Mouse (Mus musculus) embryonic facial prominence, embryonic 15.5 days (tissue): ENCODE results near the gene Tmc8. TPM values are rescaled to one million over a fixed set of nuclear protein-coding genes. Genes with fewer than 3 reads are reported as not detected.

ENCODE experiments used
- ATAC-seq: fragments of 200-750 bp; cut with Nextera tagmentation; 2 replicates; pipeline ENCODE4 v1.8.0; 2017; ENCODE audit warnings: low read depth, moderate TSS enrichment; ENCODE audit not compliant: insufficient number of reproducible peaks, low FRiP score, low TSS enrichment
- H3K27ac ChIP-seq: fragments of 300-500 bp; sonication (generic); replicated peaks from 2 replicates; pipeline ENCODE4 v1.5.1; 2015; ENCODE audit warnings: mild to moderate bottlenecking, inconsistent platforms
- H3K27me3 ChIP-seq: fragments of 300-500 bp; sonication (generic); 2 replicates; pipeline ENCODE4 v1.6.1; 2015; ENCODE audit warnings: inconsistent platforms
- H3K36me3 ChIP-seq: fragments of 300-500 bp; sonication (generic); 2 replicates; pipeline ENCODE4 v1.6.1; 2015; ENCODE audit warnings: mild to moderate bottlenecking, inconsistent platforms
- H3K4me1 ChIP-seq: fragments of 300-500 bp; sonication (generic); 2 replicates; pipeline ENCODE4 v1.6.1; 2015; ENCODE audit warnings: inconsistent platforms
- H3K4me2 ChIP-seq: fragments of 300-500 bp; sonication (generic); replicated peaks from 2 replicates; pipeline ENCODE4 v1.6.1; 2015; ENCODE audit warnings: mild to moderate bottlenecking, inconsistent platforms
- H3K4me3 ChIP-seq: fragments of 300-500 bp; sonication (generic); replicated peaks from 2 replicates; pipeline ENCODE4 v1.5.1; 2015; ENCODE audit warnings: mild to moderate bottlenecking, inconsistent platforms
- H3K9ac ChIP-seq: fragments of 300-500 bp; sonication (generic); 2 replicates; pipeline ENCODE4 v1.6.1; 2015; ENCODE audit warnings: inconsistent platforms
- H3K9me3 ChIP-seq: fragments of 300-500 bp; sonication (generic); replicated peaks from 2 replicates; pipeline ENCODE4 v1.6.1; 2016; ENCODE audit warnings: inconsistent platforms
- WGBS: fragments of 180-500 bp; shearing (Covaris S2); methylation state at CpG from one replicate; pipeline ENCODE4 v1.1.7; 2015; 5-methylcytosine and 5-hydroxymethylcytosine counted together
- polyA plus RNA-seq: library from polyadenylated mRNA; unstranded; fragments of >200 nt; fragmentation: Nextera tagmentation; extraction: Ambion mirVana; gene quantifications from 2 replicates; pipeline ENCODE4 v1.2.1, GENCODE M21; 2015

The Tmc8 gene
- polyA plus RNA-seq, 1 experiment from 2014 or later, result 0.94 TPM

DNA sequence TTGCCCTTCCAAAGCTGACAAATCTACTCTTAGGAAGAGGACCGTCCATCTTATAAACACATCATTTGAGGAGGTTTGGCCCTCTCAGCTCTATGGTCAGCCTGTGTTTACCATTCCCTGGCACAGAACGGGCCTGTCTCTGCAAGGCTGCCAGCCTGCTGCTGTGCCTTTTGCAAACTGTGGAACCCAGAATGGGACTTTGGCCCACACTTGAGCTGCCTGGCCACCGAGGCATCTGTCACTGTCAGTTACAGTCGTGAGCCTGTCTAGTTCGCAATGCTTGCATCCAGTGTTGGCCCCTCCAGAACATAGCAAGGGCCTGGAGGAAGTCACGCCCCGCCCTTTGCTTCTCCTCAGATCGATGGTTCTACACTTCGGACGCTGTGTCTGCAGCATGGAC is 22.6 kb upstream of the Tmc8 start:
- no peaks in the 10 kb centered on the region for H3K9me3 ChIP-seq
- no peak overlapping the region for H3K4me2 ChIP-seq
- no peaks in the 10 kb centered on the region for H3K27me3 ChIP-seq
- 96% methylated on average over 10 of the region's 10 CpGs for WGBS
- no peak overlapping the region for H3K9ac ChIP-seq
- ATAC-seq, result no peak
- no peak overlapping the region for H3K27ac ChIP-seq
- H3K4me3 ChIP-seq, result no peak overlapping the region
- 0 out of 2 replicates have a peak, but pooled peaks cover 5% of the 10 kb centered on the region for H3K4me1 ChIP-seq
- peaks cover 82% of the 10 kb centered on the region for H3K36me3 ChIP-seq

DNA sequence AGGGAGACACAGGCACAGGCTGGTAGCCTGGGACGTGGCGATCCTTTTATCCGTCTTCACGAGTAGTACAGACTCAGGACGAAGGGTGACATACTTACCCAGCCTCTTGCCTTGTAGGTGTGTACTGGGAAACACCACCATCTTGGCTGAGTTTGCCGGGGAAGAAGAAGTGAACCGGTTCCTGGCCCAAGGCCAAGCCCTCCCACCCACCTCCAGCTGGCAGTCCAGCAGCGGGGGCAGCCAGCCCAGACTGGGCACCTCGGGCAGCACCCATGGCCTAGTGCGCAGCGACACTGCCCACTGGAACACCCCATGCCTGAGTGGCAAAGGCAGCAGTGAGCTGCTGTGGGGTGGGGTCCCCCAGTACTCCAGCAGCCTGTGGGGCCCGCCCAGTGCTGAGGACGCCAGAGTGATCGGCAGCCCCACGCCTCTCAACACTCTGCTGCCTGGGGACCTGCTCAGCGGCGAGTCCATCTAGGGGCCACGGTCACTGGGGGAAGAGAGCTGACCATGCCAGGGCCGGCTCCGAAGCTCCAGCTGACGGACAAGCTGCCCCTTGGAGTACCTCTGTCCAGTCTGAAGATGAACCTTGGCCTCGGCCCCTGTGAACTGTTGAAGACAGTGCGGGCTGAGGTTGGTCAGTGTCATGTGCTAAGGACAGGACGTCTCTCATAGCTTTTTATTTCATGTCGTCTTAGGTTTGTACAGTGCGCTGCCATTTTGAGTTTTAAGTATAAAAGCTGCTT is 21.3 kb upstream of the Tmc8 start:
- Histone ChIP-seq H3K4me1 (0 out of 2 replicates have a peak, but pooled peaks cover 5% of the 10 kb centered on the region), H3K9ac (no peak overlapping the region), H3K4me3 (no peak overlapping the region), H3K4me2 (no peak overlapping the region), H3K27ac (no peak overlapping the region), H3K9me3 (no peaks in the 10 kb centered on the region), H3K36me3 (peaks cover 81% of the 10 kb centered on the region), H3K27me3 (no peaks in the 10 kb centered on the region)
- ATAC-seq, result no peak
- 89% methylated on average over 26 of the region's 26 CpGs for WGBS

DNA sequence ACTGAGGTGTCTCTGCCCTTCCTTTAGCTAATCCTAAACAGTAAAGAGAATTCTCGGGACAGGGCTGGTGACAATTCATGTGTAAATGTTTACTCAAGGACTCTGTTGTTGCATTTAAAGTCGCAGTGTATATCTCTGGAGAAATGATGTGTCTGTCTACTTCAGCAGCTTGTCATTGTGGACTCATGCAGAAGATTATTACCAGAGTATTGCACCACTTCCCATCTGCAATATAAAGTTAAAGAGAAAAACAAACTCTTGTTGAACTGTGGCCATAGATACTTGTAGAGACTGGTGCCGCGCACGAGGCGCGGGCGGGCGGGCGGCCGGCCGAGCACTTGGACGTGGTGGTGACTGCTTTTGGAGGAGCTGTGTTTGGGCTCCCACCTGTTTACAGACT is 20.1 kb upstream of the Tmc8 start:
- no peak overlapping the region for H3K27ac ChIP-seq
- H3K36me3 ChIP-seq, result peaks cover 78% of the 10 kb centered on the region
- 0 out of 2 replicates have a peak, but pooled peaks cover 5% of the 10 kb centered on the region for H3K4me1 ChIP-seq
- H3K9me3 ChIP-seq, result no peaks in the 10 kb centered on the region
- no peak for ATAC-seq
- H3K4me2 ChIP-seq, result no peak overlapping the region
- H3K27me3 ChIP-seq, result no peaks in the 10 kb centered on the region
- H3K4me3 ChIP-seq, result no peak overlapping the region
- H3K9ac ChIP-seq, result no peak overlapping the region
- 88% methylated on average over 13 of the region's 13 CpGs for WGBS

DNA sequence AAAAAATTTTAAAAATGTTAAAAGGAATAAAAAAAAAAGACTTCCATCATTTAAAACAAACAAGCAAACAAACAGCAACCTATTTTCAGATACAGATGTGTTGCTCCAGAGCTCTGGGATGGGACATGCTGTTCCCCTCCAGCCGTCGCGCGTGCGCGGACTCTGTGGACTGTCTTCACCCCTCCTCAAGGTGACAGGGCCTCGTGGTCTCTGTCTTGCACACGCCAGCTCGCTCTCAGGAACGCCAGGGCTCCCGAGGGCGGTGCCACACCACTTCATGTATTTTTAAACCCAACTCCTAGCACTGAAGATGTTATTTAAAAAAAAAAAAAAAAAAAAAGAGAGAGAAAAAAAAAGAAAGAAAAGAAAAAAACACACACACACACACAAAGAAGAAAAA is 19.6 kb upstream of the Tmc8 start:
- 0 out of 2 replicates have a peak, but pooled peaks cover 5% of the 10 kb centered on the region for H3K4me1 ChIP-seq
- no peaks in the 10 kb centered on the region for H3K9me3 ChIP-seq
- ATAC-seq, result no peak
- no peak overlapping the region for H3K27ac ChIP-seq
- no peaks in the 10 kb centered on the region for H3K27me3 ChIP-seq
- WGBS, result 84% methylated on average over 12 of the region's 12 CpGs
- H3K9ac ChIP-seq, result no peak overlapping the region
- peaks cover 74% of the 10 kb centered on the region for H3K36me3 ChIP-seq
- H3K4me2 ChIP-seq, result no peak overlapping the region
- H3K4me3 ChIP-seq, result no peak overlapping the region

DNA sequence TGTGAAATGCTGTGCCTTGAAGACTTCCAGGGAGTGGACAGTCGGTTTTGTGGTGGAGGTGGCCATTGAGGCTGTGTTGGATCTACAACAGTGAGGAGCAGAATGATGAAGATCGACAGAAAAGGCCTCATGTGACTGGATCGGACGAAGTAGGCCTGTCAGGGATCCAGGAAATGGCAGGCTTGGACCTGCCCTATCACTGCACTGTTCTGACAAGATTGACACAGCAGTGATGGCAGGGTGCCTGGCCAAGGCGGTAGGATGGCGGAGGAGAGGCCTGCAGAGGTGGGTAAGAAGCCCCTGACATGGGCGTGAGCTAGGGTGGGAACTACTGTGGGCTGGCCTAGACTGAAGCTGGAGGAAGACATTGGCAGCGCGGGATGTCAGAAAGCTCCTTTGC is 17.6 kb upstream of the Tmc8 start:
- Histone ChIP-seq H3K36me3 (peaks cover 54% of the 10 kb centered on the region), H3K4me2 (no peak overlapping the region), H3K9me3 (no peaks in the 10 kb centered on the region), H3K4me1 (peaks cover 5% of the 10 kb centered on the region; the same call in 1 of the 2 replicates), H3K27me3 (no peaks in the 10 kb centered on the region), H3K4me3 (no peak overlapping the region), H3K9ac (no peak overlapping the region), H3K27ac (0 out of 2 replicates have a peak overlapping the region, but pooled peaks have one; percentile 28)
- ATAC-seq, result no peak
- 75% methylated on average over 9 of the region's 9 CpGs for WGBS

DNA sequence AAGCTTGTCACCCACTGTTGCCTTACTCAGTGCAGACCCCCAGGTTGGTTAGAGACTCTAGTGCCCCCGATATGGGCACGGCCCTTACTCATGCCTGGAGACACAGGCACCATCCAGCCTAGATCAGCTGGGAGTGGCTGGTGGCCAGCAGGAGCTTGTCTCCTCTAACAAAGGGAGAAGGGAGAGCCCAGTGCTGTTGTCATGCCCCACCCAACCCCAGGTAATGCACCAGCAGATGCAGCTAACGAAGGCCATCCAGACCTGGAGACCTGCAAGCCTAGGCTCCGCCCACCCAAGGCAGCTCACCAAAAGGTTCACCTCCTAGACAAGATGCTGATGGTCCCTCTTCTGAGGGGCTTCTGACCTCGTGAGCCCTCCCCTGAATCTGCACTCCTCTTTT is 16.5 kb upstream of the Tmc8 start:
- WGBS, result 88% methylated on average over 5 of the region's 5 CpGs
- Histone ChIP-seq H3K27ac (no peak overlapping the region), H3K4me3 (no peak overlapping the region), H3K27me3 (no peaks in the 10 kb centered on the region), H3K4me1 (peaks cover 3% of the 10 kb centered on the region; the same call in 1 of the 2 replicates), H3K9me3 (no peaks in the 10 kb centered on the region), H3K4me2 (no peak overlapping the region), H3K9ac (no peak overlapping the region), H3K36me3 (peaks cover 43% of the 10 kb centered on the region)
- ATAC-seq, result no peak

DNA sequence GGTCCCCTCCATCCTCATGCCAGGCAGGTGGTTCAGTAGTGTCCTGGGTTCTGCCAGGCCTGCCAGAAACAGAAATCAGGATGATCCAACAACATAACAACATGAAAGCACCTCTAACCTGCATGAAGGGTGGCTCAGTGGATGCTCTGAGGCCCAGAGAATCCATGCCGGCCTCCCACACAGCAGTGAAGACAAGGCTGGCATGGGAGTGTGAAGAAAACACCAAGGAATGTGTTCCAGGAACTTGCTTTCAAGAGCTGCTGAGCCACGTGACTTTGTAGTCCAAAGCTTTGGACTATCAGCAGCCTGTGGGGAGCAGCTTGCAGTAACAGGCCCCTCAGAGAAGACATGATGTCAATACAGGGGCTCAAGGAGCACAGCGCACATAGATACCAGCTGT is 15.6 kb upstream of the Tmc8 start:
- no peak for ATAC-seq
- peaks cover 36% of the 10 kb centered on the region for H3K36me3 ChIP-seq
- WGBS, result 81% methylated on average over 3 of the region's 3 CpGs
- no peaks in the 10 kb centered on the region for H3K9me3 ChIP-seq
- no peak overlapping the region for H3K4me2 ChIP-seq
- H3K9ac ChIP-seq, result no peak overlapping the region
- H3K27ac ChIP-seq, result no peak overlapping the region
- H3K4me3 ChIP-seq, result no peak overlapping the region
- H3K27me3 ChIP-seq, result no peaks in the 10 kb centered on the region
- no peaks in the 10 kb centered on the region; the same call in 1 of the 2 replicates for H3K4me1 ChIP-seq

DNA sequence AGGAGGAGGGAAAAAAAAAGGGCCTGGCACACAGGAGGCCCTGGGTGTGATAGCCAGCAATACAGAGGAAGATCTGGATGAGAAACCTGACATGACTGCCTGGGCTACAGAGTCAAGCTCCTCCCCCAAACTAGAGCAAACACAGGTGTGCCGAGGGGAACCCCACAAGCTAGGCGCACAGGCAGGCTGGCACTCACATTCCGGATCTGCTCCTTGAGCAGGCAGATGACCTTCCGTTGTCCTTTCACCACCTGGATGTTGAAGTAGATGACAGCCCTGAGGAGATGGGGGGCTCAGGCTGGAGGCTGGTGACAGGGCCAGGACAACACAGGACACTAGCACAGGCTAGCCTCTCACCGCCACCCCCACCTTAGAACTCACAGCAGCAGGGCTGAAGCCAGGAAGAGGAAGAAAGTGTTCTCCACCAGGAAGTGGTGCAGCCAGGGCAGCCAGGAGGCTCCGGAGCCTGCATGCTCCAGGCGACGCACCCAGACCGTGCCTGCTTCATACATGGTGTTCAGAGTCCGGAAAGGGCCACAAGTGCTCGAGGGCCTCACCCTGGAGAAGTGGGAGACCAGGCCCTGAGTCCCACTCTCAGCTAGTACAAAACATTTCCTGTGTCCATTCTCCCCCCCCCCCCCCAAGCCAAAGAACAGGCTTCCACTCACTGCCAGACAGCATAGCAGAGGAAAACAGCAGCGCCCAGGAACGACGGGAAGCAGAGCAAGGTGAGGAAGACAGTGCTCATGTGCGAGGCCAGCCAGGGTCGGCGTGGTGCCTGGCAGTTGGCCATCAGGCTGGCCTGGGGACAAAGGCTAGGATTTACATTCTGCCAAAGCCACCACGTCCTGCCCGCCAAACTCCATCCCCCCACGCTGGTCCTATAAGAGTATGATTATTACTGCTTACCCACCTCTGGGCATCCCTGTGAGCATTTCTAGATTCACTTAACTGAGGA is 12.9 kb upstream of the Tmc8 start:
- Histone ChIP-seq H3K4me2 (no peak overlapping the region), H3K36me3 (peaks cover 43% of the 10 kb centered on the region), H3K27me3 (no peaks in the 10 kb centered on the region), H3K9me3 (no peaks in the 10 kb centered on the region), H3K4me1 (no peaks in the 10 kb centered on the region; the same call in 1 of the 2 replicates), H3K4me3 (no peak overlapping the region), H3K9ac (no peak overlapping the region), H3K27ac (no peak overlapping the region)
- 81% methylated on average over 20 of the region's 20 CpGs for WGBS
- ATAC-seq, result no peak

DNA sequence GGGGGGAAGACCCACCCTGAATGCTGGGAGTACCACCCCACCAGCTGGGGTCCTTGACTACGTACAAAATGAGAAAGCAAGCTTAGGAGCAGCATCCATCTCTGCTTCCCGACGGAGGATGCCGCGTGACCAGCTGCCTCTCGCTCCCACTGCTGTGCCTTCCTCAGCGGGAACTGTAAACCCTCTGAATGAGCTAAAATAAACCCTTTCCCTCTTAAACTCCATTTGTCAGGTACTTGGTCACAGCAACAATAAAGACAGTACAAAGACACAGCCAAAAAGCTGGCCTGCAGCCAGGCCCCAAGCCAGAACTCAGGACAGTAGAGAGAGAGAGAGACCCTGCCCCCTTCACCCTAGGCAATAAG is 12.2 kb upstream of the Tmc8 start:
- no peak overlapping the region for H3K27ac ChIP-seq
- no peak for ATAC-seq
- 88% methylated on average over 7 of the region's 7 CpGs for WGBS
- no peak overlapping the region for H3K4me2 ChIP-seq
- H3K9ac ChIP-seq, result no peak overlapping the region
- H3K9me3 ChIP-seq, result no peaks in the 10 kb centered on the region
- H3K36me3 ChIP-seq, result peaks cover 40% of the 10 kb centered on the region
- H3K4me3 ChIP-seq, result no peak overlapping the region
- H3K27me3 ChIP-seq, result no peaks in the 10 kb centered on the region
- H3K4me1 ChIP-seq, result no peaks in the 10 kb centered on the region; the same call in 1 of the 2 replicates

DNA sequence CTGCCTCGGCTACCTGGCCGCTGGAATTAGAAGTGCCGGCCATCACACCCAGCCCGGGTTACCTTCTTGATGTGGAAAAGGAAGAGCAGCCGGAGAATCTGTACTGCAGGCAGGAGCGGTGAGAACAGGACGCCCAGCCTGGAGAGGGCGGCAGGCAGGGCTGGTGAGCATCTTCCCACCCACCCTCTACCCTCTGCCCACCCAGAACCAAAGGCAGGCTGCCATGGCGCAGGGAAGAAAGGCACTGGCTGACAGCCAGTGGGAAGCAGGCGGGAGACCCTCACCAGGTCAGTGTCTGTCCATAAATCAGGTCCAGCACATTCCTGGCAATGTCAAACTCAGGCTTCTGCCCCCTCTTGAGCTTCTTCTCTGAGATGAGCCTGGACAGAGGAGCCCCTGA is 11.5 kb upstream of the Tmc8 start:
- Histone ChIP-seq H3K9me3 (no peaks in the 10 kb centered on the region), H3K27me3 (no peaks in the 10 kb centered on the region), H3K4me2 (no peak overlapping the region), H3K4me3 (no peak overlapping the region), H3K4me1 (no peaks in the 10 kb centered on the region; the same call in 1 of the 2 replicates), H3K9ac (no peak overlapping the region), H3K36me3 (peaks cover 40% of the 10 kb centered on the region), H3K27ac (no peak overlapping the region)
- WGBS, result 88% methylated on average over 10 of the region's 10 CpGs
- no peak for ATAC-seq

DNA sequence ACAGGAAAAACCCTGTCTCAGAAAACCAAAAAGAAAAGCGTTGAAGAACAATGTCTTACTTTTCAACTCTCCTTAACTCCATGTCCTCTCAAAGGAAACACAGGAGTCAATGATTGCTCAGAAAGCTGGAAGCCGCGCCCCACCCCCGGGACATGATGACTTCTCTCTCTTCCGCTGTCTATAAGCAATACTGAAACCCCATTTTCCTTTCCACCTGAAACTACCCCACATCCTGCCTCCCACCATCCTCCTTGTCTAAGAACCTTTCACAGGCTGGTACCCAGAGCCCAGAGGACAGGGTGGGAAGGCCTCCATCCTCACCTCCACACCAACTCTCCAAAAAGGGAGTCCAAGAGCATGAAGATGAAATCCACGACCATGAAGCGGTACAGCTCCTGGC is 9.5 kb upstream of the Tmc8 start:
- H3K4me3 ChIP-seq, result no peak overlapping the region
- no peak for ATAC-seq
- no peaks in the 10 kb centered on the region for H3K9me3 ChIP-seq
- no peak overlapping the region for H3K9ac ChIP-seq
- H3K4me2 ChIP-seq, result no peak overlapping the region
- no peaks in the 10 kb centered on the region for H3K27me3 ChIP-seq
- no peak overlapping the region for H3K27ac ChIP-seq
- no peaks in the 10 kb centered on the region; the same call in 1 of the 2 replicates for H3K4me1 ChIP-seq
- WGBS, result 90% methylated on average over 7 of the region's 7 CpGs
- peaks cover 35% of the 10 kb centered on the region for H3K36me3 ChIP-seq
